Mouse (Mus musculus) liver, postnatal 0 days (tissue): ENCODE measurements around the gene Sucnr1. TPM values are rescaled to one million over a fixed set of nuclear protein-coding genes. Genes with fewer than 3 reads are reported as not detected.

Experiments used
- ATAC-seq: fragments of 200-750 bp; cut with Nextera tagmentation; 2 replicates; pipeline ENCODE4 v1.8.0; 2017; ENCODE audit warnings: mild to moderate bottlenecking, moderate library complexity
- DNase-seq: peaks from one replicate; pipeline ENCODE4 v3.0.0-alpha.2; 2016
- H3K27ac ChIP-seq: fragments of 300-500 bp; sonication (generic); 2 replicates; pipeline ENCODE4 v1.5.1; 2014; ENCODE audit warnings: antibody characterized with exemption, moderate library complexity, mild to moderate bottlenecking, low read depth
- H3K27me3 ChIP-seq: fragments of 300-500 bp; sonication (generic); 2 replicates; pipeline ENCODE4 v1.6.1; 2014; ENCODE audit warnings: low read length, control low read depth, mixed read lengths; ENCODE audit not compliant: insufficient read depth
- H3K36me3 ChIP-seq: fragments of 300-500 bp; sonication (generic); replicated peaks from 2 replicates; pipeline ENCODE4 v1.6.1; 2014; ENCODE audit warnings: mild to moderate bottlenecking, control low read depth, low read length, moderate library complexity, mixed read lengths; ENCODE audit not compliant: insufficient read depth
- H3K4me1 ChIP-seq: fragments of 300-500 bp; sonication (generic); 2 replicates; pipeline ENCODE4 v1.6.1; 2014; ENCODE audit warnings: antibody characterized with exemption, mild to moderate bottlenecking, control low read depth; ENCODE audit not compliant: insufficient read depth
- H3K4me2 ChIP-seq: fragments of 300-500 bp; sonication (generic); 2 replicates; pipeline ENCODE4 v1.6.1; 2014; ENCODE audit warnings: low read depth, mild to moderate bottlenecking, low read length, moderate library complexity, mixed read lengths
- H3K4me3 ChIP-seq: fragments of 300-500 bp; sonication (generic); 2 replicates; pipeline ENCODE4 v1.5.1; 2014; ENCODE audit warnings: low read depth, low read length
- H3K9ac ChIP-seq: fragments of 300-500 bp; sonication (generic); replicated peaks from 2 replicates; pipeline ENCODE4 v1.6.1; 2014; ENCODE audit warnings: mild to moderate bottlenecking, moderate library complexity
- H3K9me3 ChIP-seq: fragments of 300-500 bp; sonication (generic); 2 replicates; pipeline ENCODE4 v1.6.1; 2016; ENCODE audit warnings: mild to moderate bottlenecking, control low read depth, low read length, mixed read lengths
- CTCF ChIP-seq: sonication (generic); IDR thresholded peaks from 2 replicates; pipeline ENCODE4 v1.5.1; 2016; ENCODE audit warnings: antibody characterized with exemption, low read depth
- EP300 ChIP-seq: IDR thresholded peaks from 2 replicates; pipeline ENCODE4 v1.6.1; 2016; ENCODE audit warnings: antibody characterized with exemption, low read depth, mild to moderate bottlenecking
- WGBS: fragments of 180-500 bp; shearing (Covaris S2); extraction: QIAGEN DNeasy Blood & Tissue Kit; methylation state at CpG from one replicate; pipeline ENCODE4 v1.1.7; 2014; ENCODE audit not compliant: insufficient replicate concordance; 5-methylcytosine and 5-hydroxymethylcytosine counted together
- polyA plus RNA-seq: library from polyadenylated mRNA; unstranded; fragments of >200 nt; fragmentation: Nextera tagmentation; extraction: Ambion mirVana; gene quantifications from 2 replicates; pipeline ENCODE4 v1.2.1, GENCODE M21; 2015

Sucnr1 gene
- polyA plus RNA-seq, 1 experiment from 2014 or later = 0.34 TPM

DNA sequence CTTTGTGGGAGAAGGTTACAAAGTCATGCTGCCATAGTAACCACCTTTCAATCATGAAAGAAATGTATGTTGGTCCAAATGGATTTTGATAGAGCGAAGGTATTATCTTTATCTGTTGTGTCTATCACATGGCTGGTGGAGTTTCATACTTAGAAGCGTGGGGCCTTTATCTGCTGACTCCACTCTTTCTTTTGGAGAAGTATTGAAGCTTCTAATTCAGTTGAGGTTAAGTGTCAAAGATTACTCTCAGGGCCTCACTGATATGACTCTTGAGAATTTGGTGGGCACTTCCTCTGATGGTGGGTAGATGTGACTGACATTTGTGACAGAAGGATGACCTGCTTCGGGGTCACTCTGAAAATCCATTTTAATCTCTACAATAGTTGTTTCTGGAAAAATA, 26.1 kb downstream of the Sucnr1 start:
- Histone ChIP-seq H3K4me3 (no peak overlapping the region), H3K9me3 (no peaks in the 10 kb centered on the region), H3K36me3 (no peaks in the 10 kb centered on the region), H3K4me1 (no peaks in the 10 kb centered on the region), H3K9ac (no peak overlapping the region), H3K27ac (no peak overlapping the region), H3K27me3 (no peaks in the 10 kb centered on the region), H3K4me2 (no peak overlapping the region)
- DNase-seq (no peak), ATAC-seq (no peak)
- WGBS = 55% methylated on average over 3 of the region's 3 CpGs
- TF ChIP-seq EP300 (no peak), CTCF (no peak)

DNA sequence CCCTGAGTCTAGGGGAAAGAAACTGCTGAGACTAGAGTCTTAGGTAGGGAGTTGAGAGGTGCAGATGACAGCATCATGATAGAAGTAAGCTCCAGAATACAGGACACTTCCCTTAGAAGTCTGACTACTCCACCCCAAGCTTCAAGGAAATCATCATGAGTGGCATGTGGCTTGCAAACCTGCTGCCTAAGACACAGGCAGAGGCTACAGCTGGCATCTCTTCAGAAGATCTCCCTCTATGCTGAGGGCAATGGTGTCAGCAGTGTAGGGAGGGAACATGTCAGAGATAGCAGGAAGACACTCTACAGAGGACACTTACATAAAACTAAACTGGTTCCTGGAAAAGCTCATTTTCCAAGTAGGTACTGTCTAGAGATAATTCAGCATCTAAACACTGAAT, 27.1 kb downstream of the Sucnr1 start:
- TF ChIP-seq CTCF (no peak), EP300 (no peak)
- no peaks in the 10 kb centered on the region for H3K9me3 ChIP-seq
- H3K4me2 ChIP-seq = no peak overlapping the region
- no peak overlapping the region for H3K27ac ChIP-seq
- H3K4me3 ChIP-seq = no peak overlapping the region
- H3K36me3 ChIP-seq = no peaks in the 10 kb centered on the region
- ATAC-seq (no peak), DNase-seq (no peak)
- H3K9ac ChIP-seq = no peak overlapping the region
- no peaks in the 10 kb centered on the region for H3K4me1 ChIP-seq
- H3K27me3 ChIP-seq = no peaks in the 10 kb centered on the region

DNA sequence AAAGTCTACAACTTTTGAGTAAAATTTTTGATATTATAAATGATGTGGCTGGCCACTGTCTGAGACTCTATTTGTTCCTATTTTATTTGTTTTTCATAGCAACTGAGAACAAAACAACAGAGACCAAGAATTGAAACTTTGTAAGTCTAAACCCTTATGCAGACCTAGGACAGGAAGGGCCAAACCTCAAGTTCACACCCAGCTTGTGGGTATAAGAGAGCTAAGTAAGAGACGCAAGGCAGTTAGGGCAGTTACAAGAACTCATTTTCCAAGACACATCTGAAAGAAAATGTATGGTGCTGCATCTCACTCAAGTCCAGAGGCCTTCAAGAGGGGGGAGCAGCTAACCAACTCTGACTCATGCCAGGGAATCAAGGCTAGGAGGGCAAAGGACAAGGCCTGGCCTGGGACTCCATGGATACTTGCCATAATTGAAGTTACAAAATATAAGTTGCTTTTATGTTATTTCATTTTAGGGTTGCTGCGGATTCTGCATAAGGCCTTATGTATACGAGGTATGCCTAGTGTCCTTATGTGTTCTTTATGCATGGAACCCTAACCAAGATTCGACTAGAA, 29.6 kb downstream of the Sucnr1 start:
- Histone ChIP-seq H3K9me3 (no peaks in the 10 kb centered on the region), H3K9ac (no peak overlapping the region), H3K4me1 (no peaks in the 10 kb centered on the region), H3K27me3 (no peaks in the 10 kb centered on the region), H3K27ac (no peak overlapping the region), H3K4me2 (no peak overlapping the region), H3K4me3 (no peak overlapping the region), H3K36me3 (no peaks in the 10 kb centered on the region)
- TF ChIP-seq EP300 = no peak
- TF ChIP-seq CTCF = no peak
- no peak for DNase-seq
- ATAC-seq = no peak
- 81% methylated on average over 4 of the region's 4 CpGs for WGBS

DNA sequence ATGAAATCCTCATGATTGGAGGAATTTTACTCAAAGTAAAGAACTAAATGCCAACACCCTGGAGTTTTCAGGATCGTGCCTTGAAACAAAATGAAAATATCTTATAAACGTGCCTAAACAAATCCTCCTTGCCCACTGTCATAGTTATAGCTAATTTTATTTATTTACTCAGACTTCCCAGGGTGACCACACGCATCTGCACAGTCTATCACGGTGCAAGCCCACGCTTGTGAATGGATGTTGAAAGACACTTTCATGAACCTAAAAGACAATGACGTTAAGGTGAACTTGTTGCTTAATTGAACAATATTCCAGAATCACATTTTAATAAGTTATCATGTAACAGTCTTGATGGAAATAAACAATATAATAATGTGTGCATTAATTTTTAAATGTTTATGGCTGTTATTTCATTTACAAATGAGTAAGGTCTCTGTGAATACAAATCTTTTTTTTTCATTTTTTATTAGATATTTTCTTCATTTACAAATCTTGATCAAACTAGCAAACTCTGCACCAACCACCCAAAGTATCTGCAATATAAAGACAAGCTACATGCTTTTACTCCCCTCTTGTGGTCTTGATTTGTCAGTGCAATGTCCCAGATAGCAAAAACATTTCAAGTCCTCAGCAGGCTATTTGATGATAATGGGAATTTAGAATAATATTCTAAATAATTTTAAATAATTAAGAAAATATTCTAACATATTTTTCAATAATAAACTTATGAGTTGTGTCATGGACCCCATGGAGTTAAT, 30.4 kb downstream of the Sucnr1 start:
- Histone ChIP-seq H3K27ac (no peak overlapping the region), H3K9me3 (no peaks in the 10 kb centered on the region), H3K4me1 (no peaks in the 10 kb centered on the region), H3K27me3 (no peaks in the 10 kb centered on the region), H3K9ac (no peak overlapping the region), H3K36me3 (no peaks in the 10 kb centered on the region), H3K4me2 (no peak overlapping the region), H3K4me3 (no peak overlapping the region)
- TF ChIP-seq EP300 (no peak), CTCF (peak; percentile 79)
- ATAC-seq = no peak
- DNase-seq = no peak
- WGBS = 75% methylated on average over 6 of the region's 6 CpGs

DNA sequence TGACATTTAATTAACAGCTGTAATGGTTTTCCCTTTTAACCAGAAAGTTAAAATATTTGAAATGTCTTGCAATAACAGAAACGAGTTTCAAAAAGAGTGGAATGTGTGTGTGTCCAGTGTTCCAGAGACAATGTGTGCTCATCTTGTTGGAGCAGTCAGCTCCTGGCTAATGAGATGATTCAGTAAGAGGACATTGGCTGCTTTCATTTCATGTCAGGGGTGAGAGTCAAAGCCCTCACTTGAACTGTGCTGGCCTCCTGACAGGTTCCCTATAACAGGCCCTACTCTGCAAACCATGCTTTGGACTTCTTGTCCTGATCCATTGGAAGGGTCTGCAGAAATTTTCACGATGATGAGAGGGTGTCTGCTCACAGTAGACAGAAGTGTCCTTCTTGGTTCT, 32.9 kb downstream of the Sucnr1 start:
- no peak for TF ChIP-seq EP300
- H3K4me2 ChIP-seq = no peak overlapping the region
- DNase-seq (no peak), ATAC-seq (no peak)
- no peak overlapping the region for H3K4me3 ChIP-seq
- H3K9ac ChIP-seq = no peak overlapping the region
- H3K36me3 ChIP-seq = no peaks in the 10 kb centered on the region
- no peaks in the 10 kb centered on the region for H3K4me1 ChIP-seq
- no peaks in the 10 kb centered on the region for H3K27me3 ChIP-seq
- H3K9me3 ChIP-seq = no peaks in the 10 kb centered on the region
- no peak overlapping the region for H3K27ac ChIP-seq
- 41% methylated on average over 2 of the region's 2 CpGs for WGBS

DNA sequence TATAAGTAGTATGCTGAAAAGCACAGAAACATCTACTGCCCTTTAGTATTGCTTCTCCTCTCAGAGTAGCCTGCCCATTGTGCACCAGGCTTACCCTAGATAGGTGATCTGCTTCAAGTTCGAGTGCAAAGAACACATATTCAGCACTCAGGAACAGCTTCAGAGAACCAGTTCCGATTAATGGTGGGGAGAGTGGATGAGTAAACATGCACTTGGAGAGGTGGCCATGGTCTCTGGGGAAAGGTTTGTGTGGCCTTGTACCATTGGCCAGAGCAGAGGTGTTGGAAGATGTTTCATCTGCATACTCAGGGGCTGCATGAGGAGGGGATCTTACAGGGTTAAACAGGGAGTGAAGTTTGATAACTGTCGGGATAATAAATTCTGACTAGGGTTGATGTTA, 39.8 kb downstream of the Sucnr1 start:
- no peak overlapping the region for H3K4me2 ChIP-seq
- H3K36me3 ChIP-seq = no peaks in the 10 kb centered on the region
- no peak overlapping the region for H3K27ac ChIP-seq
- TF ChIP-seq CTCF (no peak), EP300 (no peak)
- DNase-seq (no peak), ATAC-seq (no peak)
- no peaks in the 10 kb centered on the region for H3K9me3 ChIP-seq
- no peak overlapping the region for H3K9ac ChIP-seq
- no peak overlapping the region for H3K4me3 ChIP-seq
- H3K27me3 ChIP-seq = no peaks in the 10 kb centered on the region
- H3K4me1 ChIP-seq = no peaks in the 10 kb centered on the region
- 61% methylated on average over 3 of the region's 3 CpGs for WGBS
